Mouse (Mus musculus): ENCODE data around the gene Zbtb2. TPM values are rescaled to one million over a fixed set of nuclear protein-coding genes. Genes with fewer than 3 reads are reported as not detected.

Zbtb2 gene
- polyA plus RNA-seq, 1 experiment from 2014 or later: 13.4 TPM

- WGBS: 90% methylated on average over 7 of the region's 7 CpGs
- no peak for ATAC-seq (ENCODE audit: insufficient number of reproducible peaks, low FRiP score)
- Histone ChIP-seq H3K4me2 (no peak overlapping the region), H3K36me3 (no peaks in the 10 kb centered on the region), H3K27me3 (replicated peaks) (no peaks in the 10 kb centered on the region), H3K9me3 (replicated peaks) (no peaks in the 10 kb centered on the region), H3K4me1 (replicated peaks) (peaks cover 27% of the 10 kb centered on the region), H3K27ac (ENCODE audit: poor library complexity, severe bottlenecking) (no peak overlapping the region), H3K9ac (no peak overlapping the region), H3K4me3 (no peak overlapping the region)
Measured at GRCm38 (mm10) chr10:4384244-4384643, 3.7 kb downstream of the Zbtb2 start.

GRCm38 (mm10) chr10:4380748-4381147 is 7.2 kb downstream of the Zbtb2 start:
- Histone ChIP-seq H3K27ac (ENCODE audit: poor library complexity, severe bottlenecking) (no peak overlapping the region), H3K9me3 (replicated peaks) (no peaks in the 10 kb centered on the region), H3K4me2 (no peak overlapping the region), H3K27me3 (replicated peaks) (no peaks in the 10 kb centered on the region), H3K4me3 (no peak overlapping the region), H3K9ac (no peak overlapping the region), H3K36me3 (no peaks in the 10 kb centered on the region), H3K4me1 (replicated peaks) (peaks cover 30% of the 10 kb centered on the region)
- WGBS: 84% methylated on average over 5 of the region's 5 CpGs
- no peak for ATAC-seq (ENCODE audit: insufficient number of reproducible peaks, low FRiP score)

- Histone ChIP-seq H3K27ac (ENCODE audit: poor library complexity, severe bottlenecking) (no peak overlapping the region), H3K9ac (no peak overlapping the region), H3K4me2 (no peak overlapping the region), H3K9me3 (replicated peaks) (no peaks in the 10 kb centered on the region), H3K27me3 (replicated peaks) (no peaks in the 10 kb centered on the region), H3K4me3 (no peak overlapping the region), H3K36me3 (peaks cover 15% of the 10 kb centered on the region), H3K4me1 (replicated peaks) (peaks cover 15% of the 10 kb centered on the region)
- 72% methylated on average over 7 of the region's 7 CpGs for WGBS
- ATAC-seq (ENCODE audit: insufficient number of reproducible peaks, low FRiP score): no peak
Measured at GRCm38 (mm10) chr10:4376931-4377330, 11.0 kb downstream of the Zbtb2 start.

GRCm38 (mm10) chr10:4376461-4376860 is 11.4 kb downstream of the Zbtb2 start:
- ATAC-seq (ENCODE audit: insufficient number of reproducible peaks, low FRiP score): no peak
- H3K27ac ChIP-seq (ENCODE audit: poor library complexity, severe bottlenecking): no peak overlapping the region
- WGBS: 60% methylated on average over 7 of the region's 7 CpGs

GRCm38 (mm10) chr10:4375267-4375666 is 12.6 kb downstream of the Zbtb2 start:
- 69% methylated on average over 7 of the region's 7 CpGs for WGBS
- Histone ChIP-seq H3K9ac (no peak overlapping the region), H3K36me3 (peaks cover 27% of the 10 kb centered on the region), H3K9me3 (replicated peaks) (no peaks in the 10 kb centered on the region), H3K4me1 (replicated peaks) (peaks cover 15% of the 10 kb centered on the region), H3K27me3 (replicated peaks) (no peaks in the 10 kb centered on the region), H3K27ac (ENCODE audit: poor library complexity, severe bottlenecking) (no peak overlapping the region), H3K4me2 (no peak overlapping the region), H3K4me3 (no peak overlapping the region)
- no peak for ATAC-seq (ENCODE audit: insufficient number of reproducible peaks, low FRiP score)

More at GRCm38 (mm10) chr10:4376461-4376860, 11.4 kb downstream of the Zbtb2 start:
- Histone ChIP-seq H3K9me3 (replicated peaks) (no peaks in the 10 kb centered on the region), H3K4me3 (no peak overlapping the region), H3K27me3 (replicated peaks) (no peaks in the 10 kb centered on the region), H3K36me3 (peaks cover 18% of the 10 kb centered on the region), H3K4me1 (replicated peaks) (peaks cover 15% of the 10 kb centered on the region), H3K4me2 (no peak overlapping the region), H3K9ac (no peak overlapping the region)

GRCm38 (mm10) chr10:4374734-4375133 is 13.2 kb downstream of the Zbtb2 start:
- WGBS: 82% methylated on average over 4 of the region's 4 CpGs
- Histone ChIP-seq H3K4me3 (no peak overlapping the region), H3K9ac (no peak overlapping the region), H3K4me1 (replicated peaks) (peaks cover 15% of the 10 kb centered on the region), H3K4me2 (no peak overlapping the region), H3K36me3 (peaks cover 32% of the 10 kb centered on the region), H3K27me3 (replicated peaks) (no peaks in the 10 kb centered on the region), H3K9me3 (replicated peaks) (no peaks in the 10 kb centered on the region), H3K27ac (ENCODE audit: poor library complexity, severe bottlenecking) (no peak overlapping the region)
- no peak for ATAC-seq (ENCODE audit: insufficient number of reproducible peaks, low FRiP score)

GRCm38 (mm10) chr10:4374239-4374638 is 13.7 kb downstream of the Zbtb2 start:
- Histone ChIP-seq H3K36me3 (peaks cover 37% of the 10 kb centered on the region), H3K27me3 (replicated peaks) (no peaks in the 10 kb centered on the region), H3K4me2 (no peak overlapping the region), H3K27ac (ENCODE audit: poor library complexity, severe bottlenecking) (no peak overlapping the region), H3K9me3 (replicated peaks) (no peaks in the 10 kb centered on the region), H3K4me3 (no peak overlapping the region), H3K9ac (no peak overlapping the region), H3K4me1 (replicated peaks) (peaks cover 15% of the 10 kb centered on the region)
- WGBS: 87% methylated on average over 7 of the region's 7 CpGs
- ATAC-seq (ENCODE audit: insufficient number of reproducible peaks, low FRiP score): no peak

- Histone ChIP-seq H3K27ac (ENCODE audit: poor library complexity, severe bottlenecking) (no peak overlapping the region), H3K36me3 (peaks cover 44% of the 10 kb centered on the region), H3K9me3 (replicated peaks) (0 out of 2 replicates have a peak, but pooled peaks cover 5% of the 10 kb centered on the region), H3K9ac (no peak overlapping the region), H3K27me3 (replicated peaks) (no peaks in the 10 kb centered on the region), H3K4me1 (replicated peaks) (peaks cover 15% of the 10 kb centered on the region), H3K4me2 (no peak overlapping the region), H3K4me3 (no peak overlapping the region)
- ATAC-seq (ENCODE audit: insufficient number of reproducible peaks, low FRiP score): no peak
- 84% methylated on average over 4 of the region's 4 CpGs for WGBS
Measured at GRCm38 (mm10) chr10:4373558-4373957, 14.3 kb downstream of the Zbtb2 start.

- Histone ChIP-seq H3K36me3 (peaks cover 60% of the 10 kb centered on the region), H3K27me3 (replicated peaks) (no peaks in the 10 kb centered on the region), H3K4me1 (replicated peaks) (peaks cover 14% of the 10 kb centered on the region), H3K4me3 (no peak overlapping the region), H3K27ac (ENCODE audit: poor library complexity, severe bottlenecking) (no peak overlapping the region), H3K4me2 (no peak overlapping the region), H3K9ac (no peak overlapping the region), H3K9me3 (replicated peaks) (0 out of 2 replicates have a peak, but pooled peaks cover 6% of the 10 kb centered on the region)
- 50% methylated on average over 5 of the region's 5 CpGs for WGBS
- no peak for ATAC-seq (ENCODE audit: insufficient number of reproducible peaks, low FRiP score)
Measured at GRCm38 (mm10) chr10:4372011-4372410, 15.9 kb downstream of the Zbtb2 start.

- peaks cover 72% of the 10 kb centered on the region for H3K36me3 ChIP-seq
- 89% methylated on average over 11 of the region's 11 CpGs for WGBS
- no peak overlapping the region for H3K9ac ChIP-seq
Measured at GRCm38 (mm10) chr10:4370105-4370504, 17.8 kb downstream of the Zbtb2 start.

GRCm38 (mm10) chr10:4364618-4365017 is 23.3 kb downstream of the Zbtb2 start:
- Histone ChIP-seq H3K27me3 (replicated peaks) (no peaks in the 10 kb centered on the region), H3K36me3 (peaks cover 54% of the 10 kb centered on the region), H3K4me3 (no peak overlapping the region), H3K9ac (no peak overlapping the region), H3K27ac (ENCODE audit: poor library complexity, severe bottlenecking) (no peak overlapping the region), H3K4me2 (no peak overlapping the region), H3K9me3 (replicated peaks) (peaks cover 18% of the 10 kb centered on the region), H3K4me1 (replicated peaks) (no peaks in the 10 kb centered on the region)
- 77% methylated on average over 3 of the region's 3 CpGs for WGBS
- ATAC-seq (ENCODE audit: insufficient number of reproducible peaks, low FRiP score): no peak

More at GRCm38 (mm10) chr10:4370105-4370504, 17.8 kb downstream of the Zbtb2 start:
- 0 out of 2 replicates have a peak, but pooled peaks cover 6% of the 10 kb centered on the region for H3K9me3 ChIP-seq (replicated peaks)
- no peak overlapping the region for H3K4me3 ChIP-seq
- no peaks in the 10 kb centered on the region for H3K27me3 ChIP-seq (replicated peaks)
- H3K4me1 ChIP-seq (replicated peaks): 0 out of 2 replicates have a peak, but pooled peaks cover under 1% of the 10 kb centered on the region
- H3K27ac ChIP-seq (ENCODE audit: poor library complexity, severe bottlenecking): no peak overlapping the region
- ATAC-seq (ENCODE audit: insufficient number of reproducible peaks, low FRiP score): no peak
- no peak overlapping the region for H3K4me2 ChIP-seq

GRCm38 (mm10) chr10:4357435-4357834 is 30.5 kb downstream of the Zbtb2 start:
- Histone ChIP-seq H3K9me3 (replicated peaks) (peaks cover 4% of the 10 kb centered on the region; the same call in 1 of the 2 replicates), H3K36me3 (peaks cover 79% of the 10 kb centered on the region)

More at GRCm38 (mm10) chr10:4357435-4357834, 30.5 kb downstream of the Zbtb2 start:
- H3K4me1 ChIP-seq (replicated peaks): peaks cover 6% of the 10 kb centered on the region
- no peak overlapping the region for H3K4me3 ChIP-seq
- no peak for ATAC-seq (ENCODE audit: insufficient number of reproducible peaks, low FRiP score)
- no peaks in the 10 kb centered on the region for H3K27me3 ChIP-seq (replicated peaks)
- 77% methylated on average over 10 of the region's 10 CpGs for WGBS
- no peak overlapping the region for H3K9ac ChIP-seq
- H3K4me2 ChIP-seq: no peak overlapping the region
- no peak overlapping the region for H3K27ac ChIP-seq (ENCODE audit: poor library complexity, severe bottlenecking)

All from heart, embryonic 12.5 days (tissue).